Mouse (Mus musculus): ENCODE measurements around the gene Nmnat1. TPM values are rescaled to one million over a fixed set of nuclear protein-coding genes. Genes with fewer than 3 reads are reported as not detected.
"Not testable (repeated sequence)": the region's sequence is repeated elsewhere in the genome, so short reads cannot be mapped to it uniquely, and the experiment has no call there.

Gene Nmnat1
- polyA plus RNA-seq, 1 experiment from 2014 or later, result 7.2 TPM

DNA sequence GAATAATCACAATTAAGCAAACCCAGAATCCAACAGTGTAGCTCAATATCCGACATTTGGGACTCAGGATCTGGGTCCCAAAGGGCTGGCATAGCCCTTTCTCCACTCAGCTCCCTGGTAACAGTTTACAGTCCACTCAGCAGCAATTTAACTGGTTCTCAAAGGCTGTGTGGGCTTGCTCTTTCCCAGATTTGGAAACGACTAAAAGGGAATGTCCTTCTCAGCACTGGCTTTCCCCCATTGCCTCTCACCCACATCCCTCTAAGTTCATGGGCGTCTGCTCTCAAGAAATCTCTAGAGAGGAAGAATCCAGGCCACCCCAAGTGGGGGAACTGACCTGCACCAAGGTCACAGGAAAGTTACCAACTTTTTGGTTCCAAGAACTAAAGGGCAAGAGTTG lies 436 bp downstream of the Nmnat1 start:
- WGBS, result 52% methylated on average over 3 of the region's 3 CpGs
- peak overlapping the region; percentile 86 for H3K9ac ChIP-seq

DNA sequence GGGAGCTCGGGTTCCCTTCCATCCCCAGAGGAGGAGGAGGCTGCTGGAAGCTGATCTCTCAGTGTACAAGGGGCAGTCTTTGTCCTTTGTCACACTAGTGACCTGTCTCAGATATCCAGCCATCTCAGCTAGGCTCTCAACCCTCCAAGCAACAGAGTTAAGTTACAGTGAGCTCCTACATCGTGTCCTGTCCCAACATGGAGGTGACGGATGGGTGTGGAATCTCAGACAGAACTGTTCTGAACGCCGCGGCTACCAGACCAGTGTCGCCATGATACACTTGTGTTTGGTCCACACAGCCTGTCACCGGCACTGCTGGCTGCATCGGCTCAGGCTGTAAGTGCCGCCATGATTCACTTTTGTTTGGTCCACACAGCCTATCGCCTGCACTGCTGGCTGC lies 7.9 kb downstream of the Nmnat1 start, which contains the start of gene Tmem274:
Gene Tmem274, plus strand, starts transcription at position 301 of the 400 bp plus-strand sequence.
- H3K27me3 ChIP-seq (replicated peaks), result no peaks in the 10 kb centered on the region
- no peak within 1 kb of the TSS for H3K27ac ChIP-seq
- H3K4me1 ChIP-seq, result no peaks in the 10 kb centered on the region
- no peak within 1 kb of the TSS for H3K4me3 ChIP-seq
- peaks cover 6% of the 10 kb centered on the region; the same call in 1 of the 2 replicates for H3K36me3 ChIP-seq (replicated peaks)
- WGBS, result 88% methylated on average over 11 of the region's 11 CpGs
- H3K9ac ChIP-seq, result no peak within 1 kb of the TSS
- H3K9me3 ChIP-seq, result no peaks in the 10 kb centered on the region
- no peak for ATAC-seq (replicated peaks)
- H3K4me2 ChIP-seq, result no peak within 1 kb of the TSS

More for the DNA sequence above, 436 bp downstream of the Nmnat1 start:
- H3K4me2 ChIP-seq, result peak overlapping the region; percentile 93
- no peaks in the 10 kb centered on the region for H3K9me3 ChIP-seq
- H3K27ac ChIP-seq, result peak overlapping the region; percentile 79
- no peak for ATAC-seq (replicated peaks)
- H3K4me1 ChIP-seq, result peaks cover 26% of the 10 kb centered on the region
- peak overlapping the region; percentile 95 for H3K4me3 ChIP-seq
- H3K36me3 ChIP-seq (replicated peaks), result peaks cover 22% of the 10 kb centered on the region
- no peaks in the 10 kb centered on the region for H3K27me3 ChIP-seq (replicated peaks)

DNA sequence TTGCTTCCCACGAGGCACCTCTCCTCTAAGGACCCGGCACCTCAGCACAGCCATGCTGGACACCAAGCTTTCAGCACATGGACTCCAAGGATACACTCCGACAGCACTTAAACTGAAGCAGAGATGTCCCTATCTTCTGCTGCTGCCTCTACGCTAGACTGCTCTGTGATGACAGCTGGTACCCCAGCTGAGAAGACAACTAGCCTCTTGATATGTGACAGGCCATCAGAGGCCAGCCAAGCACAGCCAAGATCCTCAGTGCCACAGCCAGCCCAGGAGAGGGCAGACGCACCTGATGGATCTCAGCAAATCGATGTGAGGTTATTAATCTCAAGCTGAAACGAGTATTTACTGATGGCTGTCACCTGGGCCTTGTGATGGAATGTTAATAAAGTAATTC lies 9.9 kb downstream of the Nmnat1 start:
- Histone ChIP-seq H3K36me3 (replicated peaks) (peaks cover 6% of the 10 kb centered on the region; the same call in 1 of the 2 replicates), H3K27ac (no peak overlapping the region), H3K9ac (no peak overlapping the region), H3K4me2 (no peak overlapping the region), H3K4me3 (no peak overlapping the region), H3K27me3 (replicated peaks) (no peaks in the 10 kb centered on the region), H3K4me1 (no peaks in the 10 kb centered on the region), H3K9me3 (no peaks in the 10 kb centered on the region)
- WGBS, result 84% methylated on average over 7 of the region's 7 CpGs
- ATAC-seq (replicated peaks), result no peak

GRCm38 (mm10) chr4:149469557-149469956 lies 15.4 kb downstream of the Nmnat1 start:
- ATAC-seq (replicated peaks), result no peak
- WGBS, result 95% methylated on average over 3 of the region's 3 CpGs
- Histone ChIP-seq H3K9me3 (no peaks in the 10 kb centered on the region), H3K27ac (no peak overlapping the region), H3K4me2 (no peak overlapping the region), H3K4me1 (no peaks in the 10 kb centered on the region), H3K36me3 (replicated peaks) (peaks cover 6% of the 10 kb centered on the region; the same call in 1 of the 2 replicates), H3K27me3 (replicated peaks) (no peaks in the 10 kb centered on the region), H3K9ac (no peak overlapping the region), H3K4me3 (no peak overlapping the region)

- WGBS, result 86% methylated on average over 5 of the region's 6 CpGs
- ATAC-seq (replicated peaks), result no peak
- no peaks in the 10 kb centered on the region for H3K27me3 ChIP-seq (replicated peaks)
Measured at GRCm38 (mm10) chr4:149463435-149463950, 21.5 kb downstream of the Nmnat1 start.

GRCm38 (mm10) chr4:149462305-149462971 lies 22.6 kb downstream of the Nmnat1 start:
- ATAC-seq (replicated peaks), result no peak

More at GRCm38 (mm10) chr4:149463435-149463950, 21.5 kb downstream of the Nmnat1 start:
- Histone ChIP-seq H3K4me1 (0 out of 2 replicates have a peak, but pooled peaks cover 6% of the 10 kb centered on the region), H3K9me3 (no peaks in the 10 kb centered on the region), H3K9ac (no peak overlapping the region), H3K36me3 (replicated peaks) (no peaks in the 10 kb centered on the region), H3K4me3 (no peak overlapping the region), H3K27ac (no peak overlapping the region), H3K4me2 (no peak overlapping the region)

DNA sequence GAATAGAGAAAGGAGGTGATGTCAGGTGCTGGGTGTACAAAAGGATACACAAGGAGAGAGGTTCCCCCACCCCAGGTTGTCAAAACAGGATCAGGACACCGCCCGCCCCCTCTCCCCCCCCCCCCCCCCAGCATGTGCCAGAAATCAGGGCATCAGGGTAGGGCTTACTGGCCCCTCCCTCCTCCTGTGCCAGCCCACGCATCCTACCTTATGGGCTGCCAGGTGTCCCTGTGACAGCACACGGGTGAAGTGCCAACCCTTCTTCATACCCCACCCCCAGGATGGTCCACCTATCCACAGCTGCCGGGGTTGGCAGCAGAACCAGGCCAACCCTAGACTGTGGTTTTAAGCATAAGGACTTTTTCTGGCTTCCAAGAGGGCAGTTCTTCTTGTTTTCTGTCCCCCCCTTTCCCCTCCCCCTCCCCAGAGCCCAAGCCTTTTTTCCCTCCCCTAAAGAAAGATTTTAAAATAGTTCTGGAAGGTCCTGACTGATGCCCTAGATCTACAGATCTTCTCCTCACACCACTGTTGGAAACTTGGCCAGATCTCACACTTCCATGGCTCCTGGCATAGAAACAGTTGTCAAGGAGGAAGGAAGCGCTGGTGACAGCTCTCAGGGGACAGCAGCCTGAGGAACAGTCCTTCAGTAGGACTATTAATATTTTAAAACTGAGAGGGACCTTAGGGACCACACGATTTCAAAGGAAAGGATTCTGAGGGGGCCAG lies 23.3 kb downstream of the Nmnat1 start:
- Histone ChIP-seq H3K9me3 (no peaks in the 10 kb centered on the region), H3K9ac (no peak overlapping the region), H3K4me2 (no peak overlapping the region), H3K27me3 (replicated peaks) (no peaks in the 10 kb centered on the region), H3K27ac (no peak overlapping the region), H3K36me3 (replicated peaks) (no peaks in the 10 kb centered on the region), H3K4me3 (no peak overlapping the region), H3K4me1 (0 out of 2 replicates have a peak, but pooled peaks cover 6% of the 10 kb centered on the region)
- no peak for ATAC-seq (replicated peaks)
- 68% methylated on average over 7 of the region's 7 CpGs for WGBS

More at GRCm38 (mm10) chr4:149462305-149462971, 22.6 kb downstream of the Nmnat1 start:
- Histone ChIP-seq H3K4me1 (0 out of 2 replicates have a peak, but pooled peaks cover 6% of the 10 kb centered on the region), H3K9ac (no peak overlapping the region), H3K4me3 (no peak overlapping the region), H3K4me2 (no peak overlapping the region), H3K27ac (no peak overlapping the region), H3K27me3 (replicated peaks) (no peaks in the 10 kb centered on the region), H3K36me3 (replicated peaks) (no peaks in the 10 kb centered on the region), H3K9me3 (no peaks in the 10 kb centered on the region)
- 84% methylated on average over 6 of the region's 6 CpGs for WGBS

GRCm38 (mm10) chr4:149460475-149460874 lies 24.5 kb downstream of the Nmnat1 start:
- not testable (repeated sequence) for ATAC-seq (replicated peaks)

DNA sequence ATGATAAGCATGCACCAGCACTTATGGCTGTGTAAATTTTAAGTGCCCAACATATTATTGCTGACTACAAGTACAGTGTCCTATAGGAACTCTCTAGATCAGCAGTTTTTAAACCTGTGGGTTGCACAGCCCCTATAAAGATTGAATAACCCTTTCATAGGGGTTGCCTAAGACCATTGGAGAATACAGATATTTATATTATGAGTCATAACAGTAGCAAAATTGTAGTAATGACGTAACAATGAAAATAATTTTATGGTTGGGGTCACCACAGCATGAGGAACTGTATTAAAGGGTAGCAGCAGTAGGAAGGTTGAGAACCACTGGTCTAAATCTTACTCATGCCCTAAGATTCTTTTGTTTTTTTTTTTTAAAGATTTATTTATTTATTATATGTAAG lies 25.6 kb downstream of the Nmnat1 start:
- Histone ChIP-seq H3K4me3 (no peak overlapping the region), H3K27me3 (replicated peaks) (no peaks in the 10 kb centered on the region), H3K36me3 (replicated peaks) (no peaks in the 10 kb centered on the region), H3K4me1 (0 out of 2 replicates have a peak, but pooled peaks cover 6% of the 10 kb centered on the region), H3K27ac (no peak overlapping the region), H3K9ac (no peak overlapping the region), H3K4me2 (no peak overlapping the region), H3K9me3 (no peaks in the 10 kb centered on the region)
- ATAC-seq (replicated peaks), result no peak
- 87% methylated on average over 1 of the region's 1 CpGs for WGBS

More at GRCm38 (mm10) chr4:149460475-149460874, 24.5 kb downstream of the Nmnat1 start:
- not testable (repeated sequence) for H3K4me2 ChIP-seq; H3K9me3 ChIP-seq; H3K36me3 ChIP-seq (replicated peaks); H3K4me1 ChIP-seq; H3K9ac ChIP-seq; H3K27ac ChIP-seq; H3K4me3 ChIP-seq; H3K27me3 ChIP-seq (replicated peaks)
- 93% methylated on average over 2 of the region's 2 CpGs for WGBS

GRCm38 (mm10) chr4:149458526-149458925 lies 26.5 kb downstream of the Nmnat1 start:
- no peak overlapping the region for H3K4me2 ChIP-seq
- H3K4me1 ChIP-seq, result 0 out of 2 replicates have a peak, but pooled peaks cover 6% of the 10 kb centered on the region
- H3K9ac ChIP-seq, result no peak overlapping the region
- H3K27ac ChIP-seq, result no peak overlapping the region
- H3K27me3 ChIP-seq (replicated peaks), result no peaks in the 10 kb centered on the region
- H3K9me3 ChIP-seq, result no peaks in the 10 kb centered on the region
- 58% methylated on average over 5 of the region's 5 CpGs for WGBS
- no peaks in the 10 kb centered on the region for H3K36me3 ChIP-seq (replicated peaks)
- ATAC-seq (replicated peaks), result no peak
- no peak overlapping the region for H3K4me3 ChIP-seq

GRCm38 (mm10) chr4:149457831-149458430 lies 27.1 kb downstream of the Nmnat1 start:
- Histone ChIP-seq H3K9me3 (no peaks in the 10 kb centered on the region), H3K4me2 (no peak overlapping the region), H3K4me1 (0 out of 2 replicates have a peak, but pooled peaks cover 6% of the 10 kb centered on the region), H3K27me3 (replicated peaks) (no peaks in the 10 kb centered on the region), H3K36me3 (replicated peaks) (no peaks in the 10 kb centered on the region), H3K4me3 (no peak overlapping the region), H3K9ac (no peak overlapping the region), H3K27ac (no peak overlapping the region)
- 84% methylated on average over 6 of the region's 6 CpGs for WGBS
- no peak for ATAC-seq (replicated peaks)

DNA sequence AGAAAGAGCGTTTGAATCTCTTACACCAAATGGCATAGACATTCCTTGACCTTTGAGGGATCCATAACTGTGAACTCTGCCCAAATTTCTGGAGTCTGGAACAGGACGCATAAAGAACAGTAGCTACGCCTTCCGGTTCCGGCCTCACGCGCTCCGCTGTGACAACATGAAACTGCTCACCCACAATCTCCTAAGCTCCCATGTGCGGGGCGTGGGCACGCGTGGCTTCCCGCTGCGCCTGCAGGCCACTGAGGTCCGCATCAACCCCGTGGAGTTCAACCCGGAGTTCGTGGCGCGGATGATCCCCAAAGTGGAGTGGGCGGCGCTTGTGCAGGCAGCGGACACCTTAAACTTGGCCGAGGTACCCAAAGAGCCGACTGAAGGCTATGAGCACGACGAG lies 27.8 kb downstream of the Nmnat1 start:
- not testable (repeated sequence) for H3K4me3 ChIP-seq; H3K27ac ChIP-seq; H3K4me2 ChIP-seq; H3K27me3 ChIP-seq (replicated peaks); H3K36me3 ChIP-seq (replicated peaks); H3K9me3 ChIP-seq; ATAC-seq (replicated peaks); H3K9ac ChIP-seq; H3K4me1 ChIP-seq
- WGBS, result 88% methylated on average over 27 of the region's 27 CpGs
